Mouse (Mus musculus): ENCODE measurements around the gene 2810408A11Rik. TPM values are rescaled to one million over a fixed set of nuclear protein-coding genes. Genes with fewer than 3 reads are reported as not detected.
A peak's percentile ranks its signal among the peaks of the same experiment; 100 is the strongest.

The 2810408A11Rik gene
- polyA plus RNA-seq, 1 experiment from 2014 or later = 17.2 TPM

- Histone ChIP-seq H3K9me3 (ENCODE audit: control insufficient read depth, low read length) (no peaks in the 10 kb centered on the region), H3K9ac (ENCODE audit: low read length) (peak within 1 kb of the TSS; percentile 29), H3K4me3 (ENCODE audit: low read depth, low read length) (0 out of 2 replicates have a peak within 1 kb of the TSS, but pooled peaks have one; percentile 6), H3K27me3 (ENCODE audit: control insufficient read depth, insufficient read depth, low read length) (peaks cover 5% of the 10 kb centered on the region; the same call in 1 of the 2 replicates), H3K4me2 (ENCODE audit: low read depth, low read length, severe bottlenecking) (peak within 1 kb of the TSS; percentile 43; the same call in 1 of the 2 replicates), H3K27ac (ENCODE audit: low read depth, low read length) (no peak within 1 kb of the TSS), H3K36me3 (ENCODE audit: control insufficient read depth, insufficient read depth, low read length) (no peaks in the 10 kb centered on the region), H3K4me1 (replicated peaks; ENCODE audit: control insufficient read depth, insufficient read depth, low read length) (peaks cover 6% of the 10 kb centered on the region; the same call in 1 of the 2 replicates)
- ATAC-seq (replicated peaks; ENCODE audit: low FRiP score) = no peak
- 92% methylated on average over 11 of the region's 11 CpGs for WGBS
- DNase-seq (ENCODE audit: low spot score) = no peak
Measured at GRCm38 (mm10) chr11:69877878-69878277, 22.9 kb downstream of the 2810408A11Rik start, which contains the start of gene Tmem95. Gene Tmem95, minus strand, starts transcription at chr11:69878018.

DNA sequence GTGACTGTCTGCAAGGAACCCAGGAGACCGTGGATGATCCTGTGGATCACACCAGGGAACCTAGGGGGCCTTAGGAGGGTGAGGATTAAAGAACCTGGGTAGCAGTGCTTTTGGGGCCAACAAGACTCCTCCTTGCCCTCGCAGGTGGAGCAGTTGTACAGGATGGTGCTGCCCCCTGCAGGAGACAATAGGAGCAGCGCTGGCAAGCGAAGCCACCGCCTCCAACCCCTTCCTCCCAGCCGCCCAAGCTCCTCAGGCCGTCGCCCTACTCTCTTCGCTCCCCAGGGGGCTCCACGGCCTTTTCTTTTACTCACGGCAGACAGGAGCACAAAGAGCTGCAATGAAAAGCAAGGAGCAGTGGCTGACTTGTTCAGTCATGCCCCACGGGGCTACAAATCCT, 23.9 kb downstream of the 2810408A11Rik start:
- peaks cover 6% of the 10 kb centered on the region; the same call in 1 of the 2 replicates for H3K4me1 ChIP-seq (replicated peaks; ENCODE audit: control insufficient read depth, insufficient read depth, low read length)
- peaks cover 2% of the 10 kb centered on the region; the same call in 1 of the 2 replicates for H3K27me3 ChIP-seq (ENCODE audit: control insufficient read depth, insufficient read depth, low read length)
- 2% methylated on average over 12 of the region's 12 CpGs for WGBS
- H3K4me3 ChIP-seq (ENCODE audit: low read depth, low read length) = 0 out of 2 replicates have a peak overlapping the region, but pooled peaks have one; percentile 6
- H3K9ac ChIP-seq (ENCODE audit: low read length) = peak overlapping the region; percentile 29
- H3K4me2 ChIP-seq (ENCODE audit: low read depth, low read length, severe bottlenecking) = peak overlapping the region; percentile 43; the same call in 1 of the 2 replicates
- no peaks in the 10 kb centered on the region for H3K9me3 ChIP-seq (ENCODE audit: control insufficient read depth, low read length)
- no peaks in the 10 kb centered on the region for H3K36me3 ChIP-seq (ENCODE audit: control insufficient read depth, insufficient read depth, low read length)
- DNase-seq (ENCODE audit: low spot score) = peak; percentile 93
- H3K27ac ChIP-seq (ENCODE audit: low read depth, low read length) = no peak overlapping the region
- ATAC-seq (replicated peaks; ENCODE audit: low FRiP score) = peak; percentile 58; the same call in 1 of the 2 replicates

DNA sequence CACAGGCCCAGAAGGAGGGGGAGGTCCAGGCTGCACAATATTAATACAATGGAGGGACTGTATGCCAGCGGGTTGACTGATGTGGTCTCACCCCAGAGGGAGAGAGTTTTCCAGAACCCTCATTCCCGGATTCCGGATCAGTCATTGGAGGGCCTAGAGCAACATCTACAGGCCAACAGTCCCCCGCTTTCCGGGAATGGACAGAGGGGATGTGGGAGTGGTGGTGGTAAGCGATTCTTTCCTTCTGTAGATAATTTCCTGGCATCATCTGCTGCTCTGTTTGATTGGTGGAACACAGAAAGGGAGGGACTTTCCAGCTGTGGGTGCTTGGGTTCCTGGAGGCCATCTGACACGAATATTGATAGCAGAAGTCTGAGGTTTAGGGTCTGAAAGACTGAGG, 24.6 kb downstream of the 2810408A11Rik start:
- Histone ChIP-seq H3K36me3 (ENCODE audit: control insufficient read depth, insufficient read depth, low read length) (no peaks in the 10 kb centered on the region), H3K27ac (ENCODE audit: low read depth, low read length) (no peak overlapping the region), H3K4me2 (ENCODE audit: low read depth, low read length, severe bottlenecking) (no peak overlapping the region), H3K4me3 (ENCODE audit: low read depth, low read length) (no peak overlapping the region), H3K4me1 (replicated peaks; ENCODE audit: control insufficient read depth, insufficient read depth, low read length) (peaks cover 3% of the 10 kb centered on the region; the same call in 1 of the 2 replicates), H3K27me3 (ENCODE audit: control insufficient read depth, insufficient read depth, low read length) (no peaks in the 10 kb centered on the region; the same call in 1 of the 2 replicates), H3K9me3 (ENCODE audit: control insufficient read depth, low read length) (no peaks in the 10 kb centered on the region), H3K9ac (ENCODE audit: low read length) (no peak overlapping the region)
- no peak for ATAC-seq (replicated peaks; ENCODE audit: low FRiP score)
- 78% methylated on average over 7 of the region's 7 CpGs for WGBS
- no peak for DNase-seq (ENCODE audit: low spot score)

DNA sequence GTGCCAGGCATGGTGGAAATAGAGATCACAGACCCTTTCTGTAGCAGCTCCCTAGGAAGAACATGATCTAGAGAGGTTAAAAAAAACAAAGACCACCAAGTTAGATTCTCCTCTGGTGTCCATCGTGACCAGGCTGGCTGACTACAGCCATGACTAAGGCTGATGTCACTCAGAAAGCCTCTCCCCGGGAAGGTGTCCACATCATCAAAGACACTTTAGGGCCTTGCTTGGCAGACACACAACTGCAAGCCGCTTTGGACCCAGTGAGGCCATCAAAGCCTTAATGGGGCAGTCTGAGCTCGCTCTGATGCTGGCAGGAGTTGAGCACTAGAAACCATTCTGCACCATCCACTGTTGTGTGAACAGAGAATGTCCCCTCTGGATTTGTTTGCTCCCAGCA, 28.3 kb downstream of the 2810408A11Rik start:
- H3K27ac ChIP-seq (ENCODE audit: low read depth, low read length) = no peak overlapping the region
- H3K36me3 ChIP-seq (ENCODE audit: control insufficient read depth, insufficient read depth, low read length) = no peaks in the 10 kb centered on the region
- H3K9me3 ChIP-seq (ENCODE audit: control insufficient read depth, low read length) = no peaks in the 10 kb centered on the region
- ATAC-seq (replicated peaks; ENCODE audit: low FRiP score) (no peak), DNase-seq (ENCODE audit: low spot score) (no peak)
- H3K27me3 ChIP-seq (ENCODE audit: control insufficient read depth, insufficient read depth, low read length) = no peaks in the 10 kb centered on the region
- no peak overlapping the region for H3K9ac ChIP-seq (ENCODE audit: low read length)
- H3K4me3 ChIP-seq (ENCODE audit: low read depth, low read length) = no peak overlapping the region
- H3K4me1 ChIP-seq (replicated peaks; ENCODE audit: control insufficient read depth, insufficient read depth, low read length) = peaks cover 3% of the 10 kb centered on the region; the same call in 1 of the 2 replicates
- no peak overlapping the region for H3K4me2 ChIP-seq (ENCODE audit: low read depth, low read length, severe bottlenecking)
- WGBS = 89% methylated on average over 4 of the region's 4 CpGs

GRCm38 (mm10) chr11:69871822-69872221, 29.0 kb downstream of the 2810408A11Rik start:
- Histone ChIP-seq H3K36me3 (ENCODE audit: control insufficient read depth, insufficient read depth, low read length) (no peaks in the 10 kb centered on the region), H3K27ac (ENCODE audit: low read depth, low read length) (no peak overlapping the region), H3K9ac (ENCODE audit: low read length) (no peak overlapping the region), H3K4me2 (ENCODE audit: low read depth, low read length, severe bottlenecking) (no peak overlapping the region), H3K27me3 (ENCODE audit: control insufficient read depth, insufficient read depth, low read length) (no peaks in the 10 kb centered on the region), H3K9me3 (ENCODE audit: control insufficient read depth, low read length) (no peaks in the 10 kb centered on the region), H3K4me1 (replicated peaks; ENCODE audit: control insufficient read depth, insufficient read depth, low read length) (no peaks in the 10 kb centered on the region), H3K4me3 (ENCODE audit: low read depth, low read length) (no peak overlapping the region)
- no peak for DNase-seq (ENCODE audit: low spot score)
- 90% methylated on average over 7 of the region's 7 CpGs for WGBS
- ATAC-seq (replicated peaks; ENCODE audit: low FRiP score) = no peak

DNA sequence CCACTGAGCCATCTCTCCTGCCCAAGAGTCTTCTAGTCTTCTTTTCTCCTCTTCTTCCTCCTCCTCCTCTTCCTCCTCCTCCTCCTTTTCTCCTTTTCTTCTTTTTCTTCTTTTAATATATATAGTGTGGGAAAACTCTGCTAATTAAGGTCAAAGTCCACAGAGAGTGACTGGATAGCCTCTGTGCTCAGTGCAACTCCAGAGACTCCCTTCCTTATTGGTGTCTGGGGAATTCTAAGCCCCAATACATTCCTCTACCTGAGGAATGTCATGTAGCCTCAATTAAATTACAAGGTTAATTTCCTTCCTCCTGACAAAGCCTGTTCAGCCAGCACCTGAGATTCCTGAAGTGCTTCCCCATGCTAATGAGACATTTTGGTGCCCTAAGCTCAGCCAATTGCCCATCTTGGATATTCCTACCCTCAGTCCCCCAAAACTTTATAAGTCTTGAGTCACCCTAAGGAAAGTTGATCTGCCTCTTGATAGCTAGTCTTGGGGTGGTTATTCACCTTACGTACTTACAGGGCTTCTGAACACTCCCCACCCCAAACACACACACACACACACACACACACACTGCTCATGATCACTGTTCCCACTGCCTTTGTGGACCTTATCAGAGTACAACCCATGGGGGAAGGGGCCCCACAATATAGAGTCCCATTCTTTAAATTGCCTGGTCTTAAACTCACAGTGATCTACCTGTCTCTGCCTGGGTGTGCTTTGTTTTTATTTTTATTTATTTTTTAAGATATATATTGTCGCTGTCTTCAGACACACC, 30.3 kb downstream of the 2810408A11Rik start:
- H3K27me3 ChIP-seq (ENCODE audit: control insufficient read depth, insufficient read depth, low read length) = no peaks in the 10 kb centered on the region
- WGBS = 90% methylated on average over 2 of the region's 2 CpGs
- H3K9ac ChIP-seq (ENCODE audit: low read length) = no peak overlapping the region
- H3K4me2 ChIP-seq (ENCODE audit: low read depth, low read length, severe bottlenecking) = no peak overlapping the region
- no peaks in the 10 kb centered on the region for H3K9me3 ChIP-seq (ENCODE audit: control insufficient read depth, low read length)
- no peak for ATAC-seq (replicated peaks; ENCODE audit: low FRiP score)
- no peaks in the 10 kb centered on the region for H3K4me1 ChIP-seq (replicated peaks; ENCODE audit: control insufficient read depth, insufficient read depth, low read length)
- H3K27ac ChIP-seq (ENCODE audit: low read depth, low read length) = no peak overlapping the region
- H3K4me3 ChIP-seq (ENCODE audit: low read depth, low read length) = no peak overlapping the region
- DNase-seq (ENCODE audit: low spot score) = no peak
- no peaks in the 10 kb centered on the region for H3K36me3 ChIP-seq (ENCODE audit: control insufficient read depth, insufficient read depth, low read length)

GRCm38 (mm10) chr11:69867335-69867734, 33.5 kb downstream of the 2810408A11Rik start:
- Histone ChIP-seq H3K4me3 (ENCODE audit: low read depth, low read length) (no peak overlapping the region), H3K4me2 (ENCODE audit: low read depth, low read length, severe bottlenecking) (no peak overlapping the region), H3K27ac (ENCODE audit: low read depth, low read length) (no peak overlapping the region), H3K27me3 (ENCODE audit: control insufficient read depth, insufficient read depth, low read length) (no peaks in the 10 kb centered on the region), H3K4me1 (replicated peaks; ENCODE audit: control insufficient read depth, insufficient read depth, low read length) (no peaks in the 10 kb centered on the region), H3K9ac (ENCODE audit: low read length) (no peak overlapping the region), H3K9me3 (ENCODE audit: control insufficient read depth, low read length) (no peaks in the 10 kb centered on the region), H3K36me3 (ENCODE audit: control insufficient read depth, insufficient read depth, low read length) (no peaks in the 10 kb centered on the region)
- ATAC-seq (replicated peaks; ENCODE audit: low FRiP score) (no peak), DNase-seq (ENCODE audit: low spot score) (no peak)
- WGBS = 76% methylated on average over 9 of the region's 9 CpGs

- WGBS = 88% methylated on average over 9 of the region's 9 CpGs
- H3K9ac ChIP-seq (ENCODE audit: low read length) = no peak overlapping the region
- no peaks in the 10 kb centered on the region for H3K36me3 ChIP-seq (ENCODE audit: control insufficient read depth, insufficient read depth, low read length)
- ATAC-seq (replicated peaks; ENCODE audit: low FRiP score) = no peak
- H3K27me3 ChIP-seq (ENCODE audit: control insufficient read depth, insufficient read depth, low read length) = no peaks in the 10 kb centered on the region
- no peak overlapping the region for H3K4me3 ChIP-seq (ENCODE audit: low read depth, low read length)
- DNase-seq (ENCODE audit: low spot score) = no peak
- no peak overlapping the region for H3K4me2 ChIP-seq (ENCODE audit: low read depth, low read length, severe bottlenecking)
- H3K27ac ChIP-seq (ENCODE audit: low read depth, low read length) = no peak overlapping the region
- H3K9me3 ChIP-seq (ENCODE audit: control insufficient read depth, low read length) = no peaks in the 10 kb centered on the region
- no peaks in the 10 kb centered on the region for H3K4me1 ChIP-seq (replicated peaks; ENCODE audit: control insufficient read depth, insufficient read depth, low read length)
Measured at GRCm38 (mm10) chr11:69865561-69865960, 35.2 kb downstream of the 2810408A11Rik start.
